In the genomic region with DNA sequence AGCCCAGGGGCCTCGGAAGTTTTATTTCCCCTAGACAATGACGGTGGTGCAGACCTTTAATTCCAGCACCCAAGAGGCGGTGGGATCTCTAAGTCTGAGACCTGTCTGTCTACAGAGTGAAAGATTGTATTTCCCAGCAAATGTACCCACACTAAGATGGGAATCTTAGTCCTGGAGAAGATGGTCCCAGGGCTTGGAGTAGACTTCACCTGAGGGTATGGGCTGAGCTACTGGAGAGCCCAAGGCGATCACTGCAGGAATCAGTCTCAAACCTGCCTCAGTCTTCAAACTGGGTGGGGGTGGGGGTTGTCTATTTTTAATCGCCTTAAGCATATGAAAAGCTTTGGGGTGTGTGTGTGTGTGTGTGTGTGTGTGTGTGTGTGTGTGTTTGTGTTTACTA, we compare ENCODE assay signal across 24 mouse cellular contexts. TPM values are rescaled to one million over a fixed set of nuclear protein-coding genes. Genes with fewer than 3 reads are reported as not detected.
"Had no signal": no experiment of that assay in that cellular context is flagged by ENCODE, and none has a peak within 500 bp of the region (broad histone marks: within the 10 kb centered on the region; RNA-seq: fewer than 3 reads in every experiment).

No protein-coding gene starts in this region.

- H3K4me2 ChIP-seq: liver, embryonic 15.5 days; lung, embryonic 14.5 days; midbrain, embryonic 13.5 days; midbrain, embryonic 15.5 days; neural tube, embryonic 13.5 days; neural tube, embryonic 15.5 days had no signal

- H3K9me3 ChIP-seq: liver, embryonic 15.5 days; midbrain, embryonic 10.5 days; midbrain, embryonic 13.5 days; midbrain, embryonic 15.5 days; neural tube, embryonic 13.5 days; neural tube, embryonic 15.5 days had no signal

- DNase-seq: lung, adult 18-20 months; lung, embryonic 14.5 days; lung, postnatal 10 days; lung, postnatal 4 days; retina, postnatal 1 day; right cerebral cortex, adult 18-20 months; right cerebral cortex, postnatal 25 days; right cerebral cortex, postnatal 4 days; spleen, adult 18-20 months; thymus, adult 18-20 months; thymus, postnatal 14 days; thymus, postnatal 36 days had no signal

- H3K9ac ChIP-seq: liver, embryonic 15.5 days; lung, embryonic 14.5 days; midbrain, embryonic 13.5 days; midbrain, embryonic 15.5 days; neural tube, embryonic 13.5 days; neural tube, embryonic 15.5 days had no signal

- H3K4me3 ChIP-seq: liver, embryonic 15.5 days; midbrain, embryonic 10.5 days; midbrain, embryonic 13.5 days; midbrain, embryonic 15.5 days; myocyte; neural tube, embryonic 13.5 days; neural tube, embryonic 15.5 days had no signal

- H3K27ac ChIP-seq: liver, embryonic 15.5 days; midbrain, embryonic 10.5 days; midbrain, embryonic 13.5 days; midbrain, embryonic 15.5 days; neural tube, embryonic 13.5 days; neural tube, embryonic 15.5 days had no signal

- H3K36me3 ChIP-seq: liver, embryonic 15.5 days; midbrain, embryonic 10.5 days; midbrain, embryonic 13.5 days; midbrain, embryonic 15.5 days; neural tube, embryonic 13.5 days; neural tube, embryonic 15.5 days had no signal

- ATAC-seq: midbrain, embryonic 13.5 days; midbrain, embryonic 15.5 days had no signal

RNA-seq across cellular contexts. Expression of a gene that starts 2.4 kb away (rescaled TPM):
- total RNA-seq: megakaryocyte, adult 5-6 weeks; megakaryocyte-erythroid progenitor cell, adult 5-6 weeks had no signal
- polyA plus RNA-seq: liver, embryonic 15.5 days; midbrain, embryonic 13.5 days; midbrain, embryonic 15.5 days; myocyte; neural tube, embryonic 11.5 days; neural tube, embryonic 13.5 days; neural tube, embryonic 15.5 days; stomach, embryonic 14.5 days; stomach, embryonic 16.5 days had no signal

RNA-seq across cellular contexts. Expression of a gene that starts 32.5 kb away (rescaled TPM):
- polyA plus RNA-seq: liver, embryonic 15.5 days; neural tube, embryonic 11.5 days had no signal

RNA-seq across cellular contexts. Expression of a gene that starts 51.5 kb away (rescaled TPM):
- total RNA-seq: megakaryocyte-erythroid progenitor cell, adult 5-6 weeks had no signal
- polyA plus RNA-seq: liver, embryonic 15.5 days had no signal
